Mouse (Mus musculus) adrenal gland, postnatal 14 days (tissue): Measurements from ENCODE around the gene Prpmp5. TPM values are rescaled to one million over a fixed set of nuclear protein-coding genes. Genes with fewer than 3 reads are reported as not detected.
"Not testable (repeated sequence)": the region's sequence is repeated elsewhere in the genome, so short reads cannot be mapped to it uniquely, and the experiment has no call there.

ENCODE experiments used
- DNase-seq: peaks from one replicate; pipeline ENCODE4 v3.0.0; 2021; ENCODE audit warnings: mixed read lengths
- long read RNA-seq, 2 experiments: library from polyadenylated mRNA; stranded (forward); transcript quantifications; one replicate each; pipeline ENCODE4 v2.0.0; 2021
- total RNA-seq: library from RNA; stranded (reverse); gene quantifications from 2 replicates; pipeline ENCODE4 v1.2.3, GENCODE M21; 2021

The Prpmp5 gene
- not detected in 2 replicates for total RNA-seq
- long read RNA-seq, experiment 1 = 0 reads
- long read RNA-seq, experiment 2 = 0 reads

DNA sequence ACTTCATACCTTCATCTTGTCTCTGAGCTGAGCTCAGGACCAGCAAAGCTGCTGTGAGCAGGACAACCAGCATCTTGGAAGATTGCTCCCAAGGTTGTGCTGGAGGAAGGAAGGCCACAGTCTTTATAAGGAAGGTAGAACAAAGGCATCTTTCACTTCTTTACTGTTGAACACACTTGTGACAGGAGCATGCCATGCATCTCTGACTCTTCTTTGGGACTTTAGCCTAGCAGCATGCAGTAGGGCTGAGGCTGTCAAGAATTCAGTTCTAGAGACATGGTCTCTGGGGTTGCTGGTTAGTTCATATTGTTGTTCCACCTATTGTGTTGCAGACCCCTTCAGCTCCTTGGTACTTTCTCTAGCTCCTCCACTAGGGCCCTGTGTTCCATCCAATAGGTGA is at the start of gene Prpmp5:
Prpmp5 (minus strand) TSS at position 101 of the 400 bp plus-strand sequence.
- DNase-seq = not testable (repeated sequence)

DNA sequence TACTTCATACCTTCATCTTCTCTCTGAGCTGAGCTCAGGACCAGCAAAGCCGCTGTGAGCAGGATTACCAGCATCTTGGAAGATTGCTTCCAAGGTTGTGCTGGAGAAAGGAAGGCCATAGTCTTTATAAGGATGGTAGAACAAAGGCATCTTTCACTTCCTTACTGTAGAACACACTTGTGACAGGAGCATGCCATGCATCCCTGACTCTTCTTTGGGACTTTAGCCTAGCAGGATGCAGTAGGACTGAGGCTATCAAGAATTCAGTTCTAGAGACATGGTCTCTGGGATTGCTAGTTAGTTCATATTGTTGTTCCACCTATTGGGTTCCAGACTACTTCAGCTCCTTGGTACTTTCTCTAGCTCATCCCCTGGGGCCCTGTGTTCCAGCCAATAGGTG is 49.5 kb upstream of the Prpmp5 start, which contains the start of gene Gm8882:
Gm8882 (minus strand) TSS at position 101 of the 400 bp plus-strand sequence.
- DNase-seq = not testable (repeated sequence)

Other genes starting within 250 kb of the Prpmp5 start
- gene Prb1, start 104.2 kb downstream of the Prpmp5 start, total RNA-seq = not detected in 2 replicates
- gene Gm8882, start 49.4 kb upstream of the Prpmp5 start, total RNA-seq = not detected in 2 replicates